Mouse (Mus musculus) megakaryocyte, embryonic 14.5 days (primary cell): ENCODE measurements at regions not wholly inside any gene's neighbourhood (a gene's known extent, or its start where the extent isn't known, plus 50 kb on each side); places are given as distances from the start of the nearest gene placed in this dataset.

Experiments used
- FLI1 ChIP-seq: IDR thresholded peaks from 2 replicates; pipeline ENCODE4 v1.6.1; 2012; ENCODE audit warnings: low read length, inconsistent platforms, mixed read lengths
- GATA1 ChIP-seq: IDR thresholded peaks from 3 replicates; pipeline ENCODE4 v1.6.1; 2012; ENCODE audit warnings: mixed read lengths, low read length, inconsistent platforms, borderline replicate concordance

GRCm38 (mm10) chr14:73891451-73891850 lies 230.4 kb downstream of the Gm21750 start:
- TF ChIP-seq GATA1 = no peak
- no peak for TF ChIP-seq FLI1
